Mouse (Mus musculus): ENCODE measurements at regions not wholly inside any gene's neighbourhood (a gene's known extent, or its start where the extent isn't known, plus 50 kb on each side); places are given as distances from the start of the nearest gene placed in this dataset.
A peak's percentile ranks its signal among the peaks of the same experiment; 100 is the strongest.
"Not testable (repeated sequence)": the region's sequence is repeated elsewhere in the genome, so short reads cannot be mapped to it uniquely, and the experiment has no call there.

GRCm38 (mm10) chr4:89753484-89753883, 74.2 kb downstream of the Dmrta1 start:
- H3K4me2 ChIP-seq (replicated peaks; ENCODE audit: low read depth) = no peak overlapping the region
- no peaks in the 10 kb centered on the region for H3K27me3 ChIP-seq (replicated peaks; ENCODE audit: control insufficient read depth, insufficient read depth, low read length)
- no peak overlapping the region for H3K27ac ChIP-seq (ENCODE audit: low read depth, low read length)
- 74% methylated on average over 1 of the region's 1 CpGs for WGBS
- no peaks in the 10 kb centered on the region for H3K36me3 ChIP-seq (ENCODE audit: control insufficient read depth, insufficient read depth)
- no peaks in the 10 kb centered on the region for H3K4me1 ChIP-seq (replicated peaks; ENCODE audit: control insufficient read depth, insufficient read depth, low read length)
- H3K9me3 ChIP-seq (ENCODE audit: control insufficient read depth) = no peaks in the 10 kb centered on the region
- H3K9ac ChIP-seq (ENCODE audit: low read depth, low read length) = no peak overlapping the region
- H3K4me3 ChIP-seq (ENCODE audit: low read depth, low read length) = no peak overlapping the region
- TF ChIP-seq CTCF (IDR thresholded peaks at IDR 0.05; ENCODE audit: low read depth) = no peak
- no peak for ATAC-seq

GRCm38 (mm10) chr4:89776269-89776668, 97.0 kb downstream of the Dmrta1 start:
- no peaks in the 10 kb centered on the region for H3K4me1 ChIP-seq (replicated peaks; ENCODE audit: control insufficient read depth, insufficient read depth, low read length)
- no peak overlapping the region for H3K27ac ChIP-seq (ENCODE audit: low read depth, low read length)
- H3K27me3 ChIP-seq (replicated peaks; ENCODE audit: control insufficient read depth, insufficient read depth, low read length) = no peaks in the 10 kb centered on the region
- 53% methylated on average over 10 of the region's 10 CpGs for WGBS
- no peak for ATAC-seq
- no peak overlapping the region for H3K9ac ChIP-seq (ENCODE audit: low read depth, low read length)
- no peaks in the 10 kb centered on the region for H3K9me3 ChIP-seq (ENCODE audit: control insufficient read depth)
- no peak overlapping the region for H3K4me3 ChIP-seq (ENCODE audit: low read depth, low read length)
- no peak overlapping the region for H3K4me2 ChIP-seq (replicated peaks; ENCODE audit: low read depth)
- no peak for TF ChIP-seq CTCF (IDR thresholded peaks at IDR 0.05; ENCODE audit: low read depth)
- no peaks in the 10 kb centered on the region for H3K36me3 ChIP-seq (ENCODE audit: control insufficient read depth, insufficient read depth)

GRCm38 (mm10) chr4:89781487-89781886, 102.3 kb downstream of the Dmrta1 start:
- Histone ChIP-seq H3K4me2 (replicated peaks; ENCODE audit: low read depth) (no peak overlapping the region), H3K9me3 (ENCODE audit: control insufficient read depth) (no peaks in the 10 kb centered on the region), H3K4me3 (ENCODE audit: low read depth, low read length) (no peak overlapping the region), H3K36me3 (ENCODE audit: control insufficient read depth, insufficient read depth) (no peaks in the 10 kb centered on the region), H3K27me3 (replicated peaks; ENCODE audit: control insufficient read depth, insufficient read depth, low read length) (no peaks in the 10 kb centered on the region), H3K27ac (ENCODE audit: low read depth, low read length) (no peak overlapping the region), H3K9ac (ENCODE audit: low read depth, low read length) (no peak overlapping the region), H3K4me1 (replicated peaks; ENCODE audit: control insufficient read depth, insufficient read depth, low read length) (no peaks in the 10 kb centered on the region)
- no peak for TF ChIP-seq CTCF (IDR thresholded peaks at IDR 0.05; ENCODE audit: low read depth)
- WGBS = 97% methylated on average over 1 of the region's 1 CpGs
- no peak for ATAC-seq

- H3K36me3 ChIP-seq (ENCODE audit: control insufficient read depth, insufficient read depth) = no peaks in the 10 kb centered on the region
- no peak for ATAC-seq
- H3K27ac ChIP-seq (ENCODE audit: low read depth, low read length) = no peak overlapping the region
- H3K9ac ChIP-seq (ENCODE audit: low read depth, low read length) = no peak overlapping the region
- no peak overlapping the region for H3K4me2 ChIP-seq (replicated peaks; ENCODE audit: low read depth)
- no peaks in the 10 kb centered on the region for H3K27me3 ChIP-seq (replicated peaks; ENCODE audit: control insufficient read depth, insufficient read depth, low read length)
- no peaks in the 10 kb centered on the region for H3K9me3 ChIP-seq (ENCODE audit: control insufficient read depth)
- WGBS = 89% methylated on average over 7 of the region's 7 CpGs
- TF ChIP-seq CTCF (IDR thresholded peaks at IDR 0.05; ENCODE audit: low read depth) = no peak
- no peaks in the 10 kb centered on the region for H3K4me1 ChIP-seq (replicated peaks; ENCODE audit: control insufficient read depth, insufficient read depth, low read length)
- H3K4me3 ChIP-seq (ENCODE audit: low read depth, low read length) = no peak overlapping the region
Observed at GRCm38 (mm10) chr4:89816823-89817222, 137.6 kb downstream of the Dmrta1 start.

- Histone ChIP-seq H3K27ac (ENCODE audit: low read depth, low read length) (no peak overlapping the region), H3K9me3 (ENCODE audit: control insufficient read depth) (no peaks in the 10 kb centered on the region), H3K9ac (ENCODE audit: low read depth, low read length) (no peak overlapping the region), H3K4me3 (ENCODE audit: low read depth, low read length) (no peak overlapping the region), H3K4me1 (replicated peaks; ENCODE audit: control insufficient read depth, insufficient read depth, low read length) (no peaks in the 10 kb centered on the region), H3K36me3 (ENCODE audit: control insufficient read depth, insufficient read depth) (no peaks in the 10 kb centered on the region), H3K4me2 (replicated peaks; ENCODE audit: low read depth) (no peak overlapping the region), H3K27me3 (replicated peaks; ENCODE audit: control insufficient read depth, insufficient read depth, low read length) (no peaks in the 10 kb centered on the region)
- ATAC-seq = no peak
- 65% methylated on average over 6 of the region's 6 CpGs for WGBS
- TF ChIP-seq CTCF (IDR thresholded peaks at IDR 0.05; ENCODE audit: low read depth) = no peak
Observed at GRCm38 (mm10) chr4:89834552-89835206, 155.4 kb downstream of the Dmrta1 start.

- not testable (repeated sequence) for H3K9me3 ChIP-seq (ENCODE audit: control insufficient read depth); H3K9ac ChIP-seq (ENCODE audit: low read depth, low read length); H3K4me1 ChIP-seq (replicated peaks; ENCODE audit: control insufficient read depth, insufficient read depth, low read length); ATAC-seq; H3K36me3 ChIP-seq (ENCODE audit: control insufficient read depth, insufficient read depth); H3K27ac ChIP-seq (ENCODE audit: low read depth, low read length); H3K27me3 ChIP-seq (replicated peaks; ENCODE audit: control insufficient read depth, insufficient read depth, low read length); H3K4me3 ChIP-seq (ENCODE audit: low read depth, low read length)
- WGBS = 28% methylated on average over 6 of the region's 15 CpGs
- 0 out of 2 replicates have a peak, but pooled peaks have one; percentile 5 for TF ChIP-seq CTCF (IDR thresholded peaks at IDR 0.05; ENCODE audit: low read depth)
- H3K4me2 ChIP-seq (replicated peaks; ENCODE audit: low read depth) = 0 out of 2 replicates have a peak overlapping the region, but pooled peaks have one; percentile 17
Observed at GRCm38 (mm10) chr4:89875375-89876055, 196.3 kb downstream of the Dmrta1 start.

- not testable (repeated sequence) for H3K4me3 ChIP-seq (ENCODE audit: low read depth, low read length)
Observed at GRCm38 (mm10) chr4:89876131-89876530, 196.9 kb downstream of the Dmrta1 start.

More at GRCm38 (mm10) chr4:89876131-89876530, 196.9 kb downstream of the Dmrta1 start:
- not testable (repeated sequence) for H3K27ac ChIP-seq (ENCODE audit: low read depth, low read length); H3K4me1 ChIP-seq (replicated peaks; ENCODE audit: control insufficient read depth, insufficient read depth, low read length); ATAC-seq; H3K27me3 ChIP-seq (replicated peaks; ENCODE audit: control insufficient read depth, insufficient read depth, low read length); H3K36me3 ChIP-seq (ENCODE audit: control insufficient read depth, insufficient read depth); H3K9me3 ChIP-seq (ENCODE audit: control insufficient read depth); H3K9ac ChIP-seq (ENCODE audit: low read depth, low read length)
- 28% methylated on average over 7 of the region's 14 CpGs for WGBS
- peak overlapping the region; percentile 45 for H3K4me2 ChIP-seq (replicated peaks; ENCODE audit: low read depth)
